Mouse (Mus musculus) gastrocnemius, postnatal 10 days (tissue): Measurements from ENCODE around the gene Tstd2. TPM values are rescaled to one million over a fixed set of nuclear protein-coding genes. Genes with fewer than 3 reads are reported as not detected.

Source experiments
- DNase-seq: peaks from one replicate; pipeline ENCODE4 v3.0.0; 2021; ENCODE audit warnings: mixed read lengths
- total RNA-seq, 2 experiments: library from RNA; stranded (reverse); gene quantifications; 2 replicates each; pipeline ENCODE4 v1.2.3; 2021

Gene Tstd2
- total RNA-seq, 2 experiments from 2014 or later = 9.5 to 16.8 TPM

DNA sequence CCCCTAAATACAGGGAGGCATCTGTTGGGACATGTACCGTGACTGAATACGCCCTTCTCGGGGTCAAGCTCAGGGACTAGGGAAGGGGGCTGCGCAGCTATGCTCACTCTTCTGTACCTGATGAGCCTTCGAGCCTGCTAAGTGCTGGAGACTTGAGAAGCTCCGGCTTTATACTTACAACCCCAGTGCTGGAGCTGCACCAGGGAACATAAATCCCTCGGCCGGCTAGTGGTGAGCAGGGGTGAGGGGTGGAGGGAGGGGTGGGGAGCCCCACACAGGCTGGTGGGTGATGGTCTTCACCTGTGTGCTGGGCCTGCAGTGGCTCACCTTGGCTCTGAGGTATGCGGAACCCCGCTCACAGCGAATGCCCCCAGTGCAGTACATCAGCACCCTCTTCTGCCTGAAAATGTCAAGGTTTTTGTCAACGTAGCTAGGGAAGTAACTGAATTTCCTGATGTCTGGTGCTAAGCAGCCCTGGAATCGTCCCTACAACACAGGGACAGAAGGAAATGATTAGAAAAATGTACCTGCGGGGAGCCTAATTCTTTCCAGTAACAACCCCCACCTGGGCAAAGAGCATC is 18.9 kb downstream of the Tstd2 start:
- no peak for DNase-seq

DNA sequence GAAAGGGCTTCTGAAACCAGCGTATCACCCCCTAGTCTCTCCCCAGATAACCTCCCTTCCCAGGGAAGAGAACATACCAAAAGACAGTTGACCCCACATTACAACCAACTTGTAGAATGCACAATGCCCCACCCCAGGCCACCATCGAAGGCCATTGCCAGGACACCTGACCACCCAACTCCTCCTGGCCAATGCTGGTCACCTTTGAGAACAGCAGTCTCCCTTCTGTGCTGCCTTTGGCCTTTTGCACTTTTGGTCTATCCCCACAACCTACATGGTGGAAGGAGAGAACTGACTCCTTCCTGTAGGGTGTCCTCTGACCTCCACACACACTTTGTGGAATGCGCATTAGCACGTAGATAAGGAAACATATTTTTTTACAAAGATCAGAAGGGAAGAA is 21.0 kb downstream of the Tstd2 start:
- DNase-seq = no peak

DNA sequence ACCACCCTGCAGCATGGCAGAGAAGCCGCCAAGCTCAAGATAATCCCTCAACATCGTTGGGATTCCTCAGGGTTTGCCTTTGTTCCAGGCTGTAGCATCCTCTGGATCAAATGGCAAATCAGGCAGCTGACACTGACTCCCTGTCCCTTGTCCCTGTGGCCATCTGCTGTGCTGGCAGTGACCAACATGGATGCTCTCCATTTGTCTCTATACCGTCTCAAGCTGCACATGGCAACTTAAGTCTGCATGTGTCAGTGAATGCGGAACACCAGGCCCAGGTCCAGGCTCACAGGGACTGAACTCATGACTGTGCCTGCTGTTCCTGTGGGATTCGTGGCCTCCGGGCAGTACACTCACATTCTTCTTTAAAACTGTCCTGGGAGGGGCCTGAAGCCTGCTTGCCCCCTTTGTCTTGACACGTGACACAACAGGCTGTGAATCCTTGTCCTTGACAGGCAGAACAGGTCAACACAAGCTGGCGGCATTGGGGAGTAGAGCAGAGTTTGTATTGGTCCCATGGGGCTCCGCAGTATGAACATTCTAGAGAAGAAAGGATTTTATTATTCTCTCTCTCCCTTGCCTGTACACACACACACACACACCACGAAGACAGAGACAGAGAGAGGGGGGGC is 21.8 kb downstream of the Tstd2 start:
- no peak for DNase-seq

DNA sequence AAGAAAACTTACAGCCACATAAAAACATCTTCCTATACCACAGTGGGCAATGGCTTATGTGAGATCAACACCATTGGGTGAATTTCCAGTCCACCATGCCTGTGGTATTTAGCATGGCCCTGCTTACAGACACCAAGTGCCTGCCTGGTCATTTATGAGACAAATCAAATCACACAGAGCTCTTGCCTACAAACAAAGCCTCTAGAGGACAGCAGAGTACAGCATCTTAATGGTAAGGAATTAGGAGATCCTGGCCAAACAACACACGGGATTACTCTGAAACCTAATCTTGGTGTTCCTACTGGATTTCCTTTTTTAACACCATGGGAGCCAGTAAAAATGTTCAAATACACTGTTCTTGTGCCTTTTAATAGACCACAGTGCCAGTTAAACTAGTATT is 23.2 kb downstream of the Tstd2 start:
- no peak for DNase-seq

DNA sequence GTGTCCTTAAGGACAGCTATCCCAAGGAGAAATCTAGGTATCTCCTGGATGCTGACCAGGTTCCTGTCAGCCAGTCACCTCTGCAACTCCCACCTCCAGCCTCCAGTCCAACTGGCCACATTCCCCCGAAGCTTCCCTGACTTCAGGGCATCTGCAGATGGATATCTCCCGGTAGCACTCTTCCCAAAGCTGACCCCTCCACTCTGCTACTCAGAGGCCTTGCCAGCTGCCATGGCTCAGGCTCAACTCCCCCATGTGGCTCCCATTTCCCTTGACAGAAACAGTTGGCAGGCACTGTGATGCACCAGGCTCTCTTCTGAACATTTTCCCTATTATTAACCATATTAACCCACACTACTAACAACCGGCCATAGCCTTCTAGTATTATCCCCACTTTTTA is 27.1 kb downstream of the Tstd2 start:
- DNase-seq = no peak

DNA sequence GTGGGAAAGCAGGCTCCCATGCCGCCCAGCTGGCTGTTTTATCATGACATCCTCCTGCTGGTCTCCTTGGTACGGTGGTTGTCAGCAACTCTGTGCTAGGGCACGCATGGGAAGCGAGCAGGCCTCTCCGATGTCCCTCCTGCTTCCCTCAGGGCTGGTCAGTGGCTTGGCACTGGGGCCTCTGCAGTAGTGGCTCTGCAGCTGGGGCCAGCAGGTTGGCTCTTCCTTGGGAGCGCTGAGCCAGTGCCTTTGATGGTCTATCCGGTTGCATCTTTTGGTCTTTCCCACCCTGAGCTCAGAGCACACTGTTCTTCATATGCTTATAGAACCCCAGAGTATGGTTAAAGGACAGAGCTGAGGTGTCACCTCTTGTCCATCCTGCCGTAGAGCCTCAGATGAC is 28.4 kb downstream of the Tstd2 start:
- DNase-seq = no peak

DNA sequence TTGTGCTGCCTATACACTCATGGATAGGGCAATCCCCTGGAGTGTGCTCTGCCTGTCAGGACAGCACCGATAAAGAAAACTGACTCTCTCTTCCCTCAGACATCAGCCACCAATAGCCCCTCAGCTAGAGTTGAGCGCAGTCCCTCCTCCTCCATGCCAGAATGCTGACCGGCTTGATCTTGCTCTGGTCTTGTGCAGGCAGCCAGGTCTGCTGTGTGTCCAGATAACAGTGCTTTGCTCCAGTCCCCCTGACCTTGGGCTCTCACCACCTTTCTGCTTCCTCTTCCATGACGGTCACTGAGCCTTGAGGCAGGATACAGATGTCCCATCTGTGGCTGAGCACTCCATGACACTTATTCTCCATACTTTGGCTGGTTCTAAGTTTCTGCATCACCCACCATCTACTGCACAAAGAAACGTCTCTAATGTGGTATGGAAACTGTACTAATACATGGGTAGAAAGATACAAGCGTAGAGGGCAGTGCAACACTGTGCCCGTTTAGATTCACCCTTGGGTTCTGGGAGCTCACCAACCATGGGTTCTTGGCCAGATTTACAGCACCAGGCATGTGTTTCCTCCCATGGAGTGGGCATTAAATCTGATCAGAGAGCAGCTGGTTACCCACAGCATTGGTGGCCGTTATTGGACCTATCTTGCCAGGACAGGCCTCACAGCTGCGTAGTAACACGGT is 36.3 kb downstream of the Tstd2 start:
- DNase-seq = no peak

DNA sequence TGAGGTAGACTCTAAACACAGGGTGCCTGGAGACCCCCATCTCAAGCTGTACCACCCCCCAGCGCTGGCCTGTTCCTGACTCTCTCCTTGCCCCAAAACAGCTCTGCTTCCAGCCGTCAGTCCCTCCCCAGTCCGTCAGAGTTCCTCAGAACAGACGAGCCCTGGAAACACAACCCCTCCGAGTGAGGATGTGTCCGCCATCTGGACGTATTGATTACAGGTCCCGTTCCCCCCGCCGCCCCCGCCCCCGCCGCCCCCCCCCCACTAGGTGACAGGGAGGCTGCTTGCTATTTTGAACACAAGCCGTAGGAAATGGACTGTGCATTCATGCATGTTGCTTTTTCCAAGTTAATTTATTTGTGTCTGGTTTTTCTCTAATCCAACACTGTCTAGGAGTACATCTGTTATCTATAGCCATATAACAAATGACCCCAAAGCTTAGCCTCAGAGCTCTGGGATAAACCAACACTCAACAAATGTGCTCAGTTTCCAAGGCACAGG is 37.2 kb downstream of the Tstd2 start:
- no peak for DNase-seq

DNA sequence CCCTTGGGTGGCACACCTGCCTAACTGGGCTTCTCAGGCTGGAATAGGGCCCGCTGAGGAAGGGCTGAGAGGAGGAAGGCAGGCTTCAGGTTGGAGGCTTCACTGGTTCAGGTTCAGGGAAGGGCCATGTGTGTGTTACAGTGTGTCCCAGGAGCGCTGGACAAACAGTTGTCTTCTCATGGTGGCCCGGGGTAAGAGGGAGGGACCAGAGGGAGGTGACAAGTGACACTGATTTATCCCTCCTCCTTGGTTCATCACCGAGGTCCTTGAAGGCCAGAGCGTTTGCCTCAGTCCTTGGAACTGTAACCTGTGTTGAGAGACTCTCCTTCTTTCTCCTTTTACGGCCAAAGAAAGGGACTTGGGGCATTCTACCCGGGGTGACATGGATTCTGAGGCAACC is 38.0 kb downstream of the Tstd2 start:
- no peak for DNase-seq

DNA sequence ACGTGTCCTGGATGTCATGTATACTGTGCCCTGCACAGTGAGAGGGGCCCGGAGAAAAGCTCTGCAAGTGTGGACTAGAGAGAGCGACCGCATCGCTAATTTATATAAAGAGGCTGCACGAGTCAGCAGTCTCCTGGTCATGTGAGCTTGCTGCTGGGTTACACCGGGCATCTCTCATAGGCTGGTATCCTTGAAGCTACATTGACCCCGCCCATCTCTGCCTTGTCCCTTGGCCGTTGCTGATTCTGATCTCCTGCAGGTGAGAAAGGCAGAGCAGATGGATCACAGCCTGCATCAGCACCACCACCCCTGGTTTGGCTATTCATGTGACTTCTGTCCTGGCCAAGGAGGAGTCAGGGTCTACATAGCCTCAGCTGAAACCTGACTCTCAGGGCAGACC is 39.4 kb downstream of the Tstd2 start:
- DNase-seq = no peak

DNA sequence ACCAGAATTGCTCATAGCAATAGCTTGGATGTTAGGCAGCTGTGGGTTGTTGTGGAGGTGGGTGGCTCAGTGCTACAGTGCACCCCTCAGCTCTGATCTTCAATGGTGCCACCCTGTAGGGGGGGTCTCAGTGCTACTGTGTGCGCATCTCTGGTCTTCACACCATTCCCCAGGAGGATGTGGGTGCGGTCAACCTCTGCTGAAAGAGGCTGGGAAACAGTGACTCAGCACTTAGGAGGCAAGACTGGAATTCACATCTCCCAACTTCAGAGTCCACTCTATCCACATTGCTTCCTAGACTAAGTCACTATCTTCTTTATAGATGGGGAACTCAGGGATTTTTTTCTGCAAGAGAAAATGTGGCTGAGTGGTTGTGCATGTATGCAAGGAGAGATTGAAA is 40.9 kb downstream of the Tstd2 start:
- DNase-seq = no peak

DNA sequence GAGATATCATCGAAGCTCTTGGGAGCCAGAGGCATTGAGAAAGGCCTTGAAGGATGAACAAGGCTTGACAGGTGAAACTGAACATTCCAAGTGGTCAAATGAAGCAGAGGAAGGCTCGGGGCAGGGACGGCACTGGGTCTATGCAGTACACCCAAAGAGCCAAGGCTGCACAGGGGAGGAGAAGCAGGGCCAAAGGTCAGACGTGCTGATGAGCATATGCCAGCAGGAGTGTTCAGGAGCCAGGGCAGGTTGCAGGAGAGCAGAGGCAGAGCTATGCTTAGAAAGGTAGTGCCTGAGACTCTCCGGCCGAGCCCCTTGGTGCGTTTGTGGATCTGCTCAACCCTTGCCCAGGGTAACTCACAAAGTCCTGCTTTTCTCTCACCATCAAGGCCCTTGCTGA is 41.9 kb downstream of the Tstd2 start:
- no peak for DNase-seq

DNA sequence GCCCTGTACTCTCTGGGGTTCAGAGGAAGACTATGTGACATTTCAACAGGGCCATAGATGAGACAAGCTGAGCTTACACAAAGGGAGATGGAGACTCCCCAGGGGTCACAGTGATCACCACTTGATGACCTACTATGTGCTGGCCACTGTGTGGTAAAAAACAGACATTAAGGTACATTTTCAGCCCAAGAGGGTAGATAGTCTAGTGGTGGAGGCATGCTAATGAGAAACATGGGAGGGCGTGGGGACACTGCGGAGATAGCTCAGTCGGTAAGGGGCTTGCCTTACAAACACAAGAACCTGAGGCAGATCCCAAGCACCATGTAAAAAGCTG is 42.7 kb downstream of the Tstd2 start:
- DNase-seq = no peak

DNA sequence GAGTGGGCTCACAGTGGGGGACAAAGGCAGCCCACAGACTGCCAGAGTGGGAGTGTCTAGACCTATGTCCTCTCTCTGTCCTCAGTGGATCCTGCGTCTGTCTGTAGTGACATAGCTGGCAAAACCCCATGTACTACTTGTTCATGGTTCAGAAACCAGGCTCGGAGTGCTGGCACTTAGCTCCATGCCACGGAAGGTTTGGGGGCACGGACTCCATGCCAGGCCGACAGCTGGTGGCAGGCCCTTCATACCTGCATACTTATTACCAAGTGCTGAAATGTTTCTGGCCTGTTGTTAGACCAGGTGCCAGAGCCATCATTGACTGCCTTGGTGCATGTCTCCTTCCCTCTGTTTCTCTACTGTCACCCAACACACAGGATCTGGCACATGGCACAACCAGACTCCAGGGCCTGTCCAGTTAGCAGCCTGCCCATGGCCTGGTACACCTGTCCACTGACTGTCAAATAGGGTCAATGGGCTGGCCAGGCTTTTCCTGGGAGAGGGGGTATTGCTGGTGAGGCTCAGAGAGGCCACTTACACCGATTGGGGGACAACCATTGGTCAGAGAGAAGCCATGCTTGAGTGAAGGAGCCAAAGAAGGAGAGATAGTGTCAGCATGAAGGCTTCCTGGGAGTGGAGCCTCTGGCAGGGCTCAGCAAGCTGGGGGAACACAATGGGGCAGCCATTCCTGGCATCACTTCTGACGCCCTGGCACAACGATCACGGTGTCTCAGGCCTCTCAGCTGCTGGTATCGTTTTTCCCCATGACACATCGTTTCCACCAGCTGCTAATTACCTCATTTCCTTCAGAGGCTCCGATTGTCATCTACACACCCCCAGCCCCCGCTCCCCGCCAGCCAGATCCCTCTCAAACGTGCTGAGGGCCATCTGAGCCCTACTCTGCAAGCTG is 43.3 kb downstream of the Tstd2 start:
- DNase-seq = peak; percentile 45

DNA sequence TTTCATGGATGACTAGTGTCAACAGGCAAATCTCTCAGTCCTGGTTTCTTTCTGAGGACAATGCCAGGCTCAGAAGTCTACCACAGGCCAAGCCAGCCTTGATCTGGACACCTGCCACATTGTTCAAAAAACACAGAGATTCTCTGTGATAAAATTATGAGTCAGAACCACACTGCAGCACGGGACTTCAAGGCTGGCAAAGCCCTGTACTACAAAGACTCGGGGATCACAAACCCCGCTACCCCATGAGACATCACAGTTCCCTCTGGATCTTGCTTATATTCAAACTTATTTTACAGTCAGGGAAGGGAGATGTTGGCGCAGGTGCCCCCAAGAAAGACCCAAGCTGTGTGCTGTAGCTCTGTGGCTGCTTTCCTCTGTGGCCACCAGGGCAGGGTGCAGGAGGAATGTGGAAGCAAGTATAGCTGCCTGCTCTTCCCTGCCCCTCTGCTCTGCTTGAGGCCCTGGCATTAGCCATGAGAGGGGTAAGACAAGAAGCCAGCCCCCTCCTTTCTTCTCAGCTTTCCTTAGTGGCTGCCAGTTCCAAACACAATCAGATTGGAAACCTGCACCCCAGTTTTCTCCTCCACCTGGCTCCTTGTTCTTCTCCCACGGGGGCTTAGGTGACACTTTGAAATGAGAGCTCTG is 45.9 kb downstream of the Tstd2 start:
- no peak for DNase-seq

DNA sequence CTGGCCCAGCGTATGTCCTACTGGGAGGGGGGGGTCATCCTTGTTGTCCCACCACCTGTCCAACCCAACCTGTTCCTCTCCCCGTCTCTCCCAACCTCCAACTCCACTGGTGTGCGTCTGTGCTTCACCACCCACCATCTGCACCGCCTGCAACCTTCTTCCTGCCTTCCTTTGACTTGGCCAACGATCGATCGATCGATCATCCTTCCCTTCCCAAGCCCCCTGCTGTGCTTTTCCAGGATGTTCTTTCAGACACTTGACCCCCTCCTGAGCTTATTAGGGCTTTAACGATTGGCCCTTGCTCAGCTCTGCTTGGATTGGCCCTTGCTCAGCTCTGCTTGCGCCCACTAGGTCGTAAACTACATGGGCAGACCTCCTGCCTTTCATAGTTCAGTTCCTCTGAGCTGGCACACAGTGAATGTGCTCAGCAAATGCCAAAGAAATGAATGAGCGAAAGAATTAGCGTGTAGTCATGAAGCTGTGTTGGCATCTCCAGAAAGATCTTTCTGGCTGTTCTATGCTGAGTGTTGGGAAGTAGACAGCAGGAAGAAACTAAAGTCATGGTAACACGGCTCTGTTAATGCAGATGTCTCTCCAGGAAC is 48.9 kb downstream of the Tstd2 start:
- DNase-seq = no peak

DNA sequence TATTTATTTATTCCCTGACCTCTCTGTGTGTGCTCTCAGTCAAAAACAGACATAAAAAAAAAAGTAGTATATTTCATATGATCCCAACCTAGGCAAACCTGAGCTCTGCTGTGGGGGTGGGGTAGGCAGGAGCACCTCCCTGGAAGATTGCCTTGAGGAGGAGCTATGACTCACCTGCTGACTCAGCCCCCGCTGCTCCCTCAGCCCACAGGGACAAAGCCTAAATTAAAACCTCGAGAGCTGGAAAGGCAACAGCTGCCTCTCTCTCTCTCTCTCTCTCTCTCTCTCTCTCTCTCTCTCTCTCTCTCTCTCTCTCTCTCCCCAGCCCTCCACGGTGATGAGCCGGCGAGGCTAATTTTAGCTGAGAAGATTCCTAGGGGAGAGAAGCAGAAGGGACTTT is 50.6 kb downstream of the Tstd2 start:
- peak; percentile 44 for DNase-seq

DNA sequence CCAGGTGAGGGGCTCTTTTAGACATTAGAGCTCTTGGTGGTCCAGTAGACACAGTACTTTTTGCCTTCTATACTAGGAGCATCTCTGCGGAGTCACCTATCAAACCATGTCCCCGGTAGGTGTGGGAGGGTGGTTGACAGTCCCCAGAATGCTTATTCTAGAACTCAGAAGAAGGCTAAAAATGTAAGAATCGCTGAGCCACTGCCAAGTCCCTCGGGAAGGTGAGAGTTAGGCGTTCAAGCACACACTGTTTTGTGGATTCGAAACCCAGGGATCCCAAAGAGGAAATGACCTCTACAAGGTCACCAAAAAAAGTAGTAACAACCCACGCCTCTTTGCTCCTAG is 51.1 kb downstream of the Tstd2 start:
- DNase-seq = no peak

DNA sequence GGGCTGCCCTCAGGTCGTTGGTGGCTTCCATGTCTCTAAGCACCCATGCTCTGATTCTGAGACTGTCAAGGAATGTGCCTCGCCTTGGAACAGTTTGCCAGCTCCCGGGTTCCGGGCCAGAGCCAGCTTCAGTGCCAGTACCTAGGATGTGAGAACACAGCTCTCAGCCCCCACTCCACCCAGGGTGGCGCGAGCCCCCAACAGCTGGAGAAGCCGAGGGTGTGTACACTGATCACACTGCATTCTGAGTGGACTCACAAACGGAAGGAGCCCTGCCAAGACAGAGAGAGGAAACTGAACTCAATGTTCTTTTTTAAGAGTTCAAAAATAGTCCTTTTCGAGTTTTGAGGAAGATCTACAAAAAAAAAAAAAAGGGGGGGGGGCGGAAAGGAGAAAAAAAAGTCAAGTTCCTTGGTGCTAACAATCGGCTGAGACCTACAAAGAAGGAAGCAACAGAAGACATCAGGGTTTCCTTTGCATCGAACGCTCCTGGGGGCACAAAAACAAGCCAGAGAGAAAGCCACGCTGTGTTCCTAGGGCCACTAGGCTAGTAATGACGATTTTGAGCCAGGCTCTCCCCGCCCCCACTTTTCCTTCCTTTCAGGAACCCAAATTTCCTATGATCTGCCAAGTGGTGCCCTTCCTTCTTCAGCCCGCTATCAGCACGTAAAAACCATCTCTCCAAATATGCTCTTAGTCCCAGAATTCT is 51.6 kb downstream of the Tstd2 start:
- DNase-seq = peak; percentile 50

DNA sequence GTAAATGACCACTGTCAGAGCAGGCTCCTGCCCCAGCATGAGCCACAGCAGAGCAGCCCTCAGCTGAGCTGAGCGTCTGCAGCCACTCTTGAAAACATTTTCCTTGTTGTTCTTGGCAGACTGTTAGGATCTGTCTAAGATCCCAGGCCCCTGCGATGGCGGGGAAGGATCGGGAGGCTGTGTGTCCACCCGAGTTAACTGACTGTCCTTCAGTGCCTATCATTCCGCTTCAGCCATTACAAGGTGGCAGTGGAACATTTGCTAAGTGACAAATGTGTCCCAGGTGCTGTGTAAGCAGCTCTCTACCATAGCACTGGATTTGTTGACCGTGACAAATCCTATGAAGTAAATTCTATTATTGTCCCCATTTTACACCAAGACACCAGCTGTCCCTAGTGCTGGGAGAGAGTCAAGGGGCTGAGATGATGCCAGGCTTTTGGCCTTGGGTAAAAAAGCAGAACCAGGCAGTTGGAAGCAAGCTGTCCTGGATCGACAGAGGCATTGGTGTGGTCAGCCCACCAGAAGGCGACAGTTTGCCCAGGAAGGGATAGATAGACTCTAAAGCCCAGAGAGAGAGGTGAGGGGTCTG is 53.2 kb downstream of the Tstd2 start:
- DNase-seq = no peak
